Comparison of ENCODE assay signal across 11 mouse cellular contexts in genomic region chr6:127496841-127497656, GRCm38 (mm10). TPM values are rescaled to one million over a fixed set of nuclear protein-coding genes. Genes with fewer than 3 reads are reported as not detected.
DNase-seq lines count a peak whose midpoint lies in the region; ATAC-seq and TF ChIP-seq lines count a peak whose summit lies in the region.
"Had no signal": no experiment of that assay in that cellular context is flagged by ENCODE, and none has a peak within 500 bp of the region (broad histone marks: within the 10 kb centered on the region; RNA-seq: fewer than 3 reads in every experiment).

No protein-coding gene starts in this region.

- no peak overlapping the region for H3K9ac ChIP-seq in hindbrain, embryonic 13.5 days
- H3K9ac ChIP-seq in hindbrain, embryonic 16.5 days (ENCODE audit: low read depth, low read length), result no peak overlapping the region
- no peak overlapping the region for H3K9ac ChIP-seq in heart, adult 2 months (ENCODE audit: low read depth, low read length)
- H3K9ac ChIP-seq: liver, embryonic 12.5 days had no signal

- no peaks in the 10 kb centered on the region for H3K9me3 ChIP-seq in hindbrain, embryonic 13.5 days
- no peaks in the 10 kb centered on the region for H3K9me3 ChIP-seq in hindbrain, embryonic 10.5 days
- H3K9me3 ChIP-seq in hindbrain, embryonic 16.5 days (ENCODE audit: control insufficient read depth, low read length), result no peaks in the 10 kb centered on the region
- H3K9me3 ChIP-seq: liver, embryonic 12.5 days had no signal

- no peak overlapping the region for H3K4me2 ChIP-seq in hindbrain, embryonic 13.5 days
- H3K4me2 ChIP-seq in hindbrain, embryonic 16.5 days (ENCODE audit: low read length), result no peak overlapping the region
- H3K4me2 ChIP-seq: liver, embryonic 12.5 days had no signal

- no peak for TF ChIP-seq EP300 in heart, adult 2 months (IDR thresholded peaks at IDR 0.05; ENCODE audit: insufficient read depth, low read depth, low read length)

- 0 out of 2 replicates have a peak overlapping the region, but pooled peaks have one; percentile 0 for H3K27ac ChIP-seq in hindbrain, embryonic 13.5 days
- H3K27ac ChIP-seq in hindbrain, embryonic 10.5 days, result no peak overlapping the region
- peak overlapping the region; percentile 34; the same call in 1 of the 2 replicates for H3K27ac ChIP-seq in hindbrain, embryonic 16.5 days (ENCODE audit: low read depth, low read length)
- H3K27ac ChIP-seq in heart, adult 2 months, result no peak overlapping the region
- H3K27ac ChIP-seq: liver, embryonic 12.5 days had no signal

- peaks cover 12% of the 10 kb centered on the region for H3K36me3 ChIP-seq in hindbrain, embryonic 13.5 days
- peaks cover 18% of the 10 kb centered on the region for H3K36me3 ChIP-seq in hindbrain, embryonic 10.5 days
- peaks cover 1% of the 10 kb centered on the region; the same call in 1 of the 2 replicates for H3K36me3 ChIP-seq in hindbrain, embryonic 16.5 days (ENCODE audit: control insufficient read depth, insufficient read depth, low read length)
- no peaks in the 10 kb centered on the region for H3K36me3 ChIP-seq in heart, adult 2 months (ENCODE audit: control insufficient read depth, insufficient read depth, low read length)
- H3K36me3 ChIP-seq: liver, embryonic 12.5 days had no signal

- 73% methylated on average over 18 of the region's 18 CpGs for WGBS in hindbrain, embryonic 13.5 days
- 79% methylated on average over 18 of the region's 18 CpGs for WGBS in hindbrain, embryonic 10.5 days
- 57% methylated on average over 18 of the region's 18 CpGs for WGBS in hindbrain, embryonic 16.5 days
- 73% methylated on average over 18 of the region's 18 CpGs for WGBS in heart, adult 2 months

- no peak for DNase-seq in hindbrain, embryonic 10.5 days (ENCODE audit: low spot score)
- peak; percentile 15 for DNase-seq in right cerebral cortex, postnatal 25 days
- DNase-seq in right cerebral cortex, postnatal 36 days (ENCODE audit: low spot score in 2 of 2), result no peak
- peak; percentile 32 for DNase-seq in telencephalon, adult 2 months (ENCODE audit: low read depth, low spot score)
- DNase-seq in MN1 (ENCODE audit: low spot score), result no peak
- no peak for DNase-seq in heart, adult 2 months
- DNase-seq: gastrocnemius, postnatal 10 days; thymus, postnatal 36 days had no signal

- intact Hi-C loops in heart, adult 2 months (cut with DNase I), result no loop called here

- peaks cover 22% of the 10 kb centered on the region for H3K4me1 ChIP-seq in hindbrain, embryonic 13.5 days (replicated peaks)
- peaks cover 23% of the 10 kb centered on the region for H3K4me1 ChIP-seq in hindbrain, embryonic 10.5 days (replicated peaks)
- peaks cover 6% of the 10 kb centered on the region for H3K4me1 ChIP-seq in hindbrain, embryonic 16.5 days (ENCODE audit: control insufficient read depth, insufficient read depth, low read depth, low read length)
- H3K4me1 ChIP-seq in heart, adult 2 months (ENCODE audit: control insufficient read depth, insufficient read depth, low read length), result no peaks in the 10 kb centered on the region
- H3K4me1 ChIP-seq: liver, embryonic 12.5 days had no signal

- H3K4me3 ChIP-seq in hindbrain, embryonic 13.5 days, result no peak overlapping the region
- H3K4me3 ChIP-seq in hindbrain, embryonic 10.5 days, result no peak overlapping the region
- H3K4me3 ChIP-seq in hindbrain, embryonic 16.5 days (ENCODE audit: low read length), result no peak overlapping the region
- H3K4me3 ChIP-seq in heart, adult 2 months, result no peak overlapping the region
- H3K4me3 ChIP-seq: liver, embryonic 12.5 days had no signal

- no peak for TF ChIP-seq POLR2A in heart, adult 2 months (IDR thresholded peaks at IDR 0.05; ENCODE audit: insufficient read depth, low read depth, low read length)

- H3K27me3 ChIP-seq in hindbrain, embryonic 13.5 days, result no peaks in the 10 kb centered on the region
- H3K27me3 ChIP-seq in hindbrain, embryonic 10.5 days (ENCODE audit: insufficient read depth, poor library complexity, severe bottlenecking), result no peaks in the 10 kb centered on the region
- no peaks in the 10 kb centered on the region for H3K27me3 ChIP-seq in hindbrain, embryonic 16.5 days (replicated peaks; ENCODE audit: control insufficient read depth, insufficient read depth, low read length)
- H3K27me3 ChIP-seq in heart, adult 2 months (ENCODE audit: control insufficient read depth, insufficient read depth, low read length), result no peaks in the 10 kb centered on the region
- H3K27me3 ChIP-seq: liver, embryonic 12.5 days had no signal

- TF ChIP-seq CTCF in heart, adult 2 months (IDR thresholded peaks at IDR 0.05), result no peak

- ATAC-seq in hindbrain, embryonic 13.5 days (ENCODE audit: low FRiP score), result no peak
- ATAC-seq in hindbrain, embryonic 16.5 days, result peak; percentile 46; the same call in 1 of the 2 replicates
- ATAC-seq: liver, embryonic 12.5 days had no signal

- H3K79me2 ChIP-seq in heart, adult 2 months (replicated peaks; ENCODE audit: control insufficient read depth, insufficient read depth, low read length), result no peaks in the 10 kb centered on the region

RNA-seq across cellular contexts. Expression of gene Parp11, which starts 50.4 kb away (rescaled TPM):
- polyA plus RNA-seq in hindbrain, embryonic 13.5 days (2015; fragmentation: Nextera tagmentation; extraction: Ambion mirVana), result 80.6 and 82.1 TPM in 2 replicates
- 35.7 and 43.6 TPM in 2 replicates for polyA plus RNA-seq in hindbrain, embryonic 10.5 days (2016; fragmentation: Nextera tagmentation; extraction: Ambion mirVana)
- polyA plus RNA-seq in hindbrain, embryonic 16.5 days (2015; fragmentation: Nextera tagmentation; extraction: Ambion mirVana), result 69.2 and 80.6 TPM in 2 replicates
- 1 to 10 TPM; 7.0 to 8.2 TPM for total RNA-seq in heart, adult 2 months (2021)
- polyA plus RNA-seq in heart, adult 2 months (2012; rRNA removed), result 5.3 and 10.0 TPM in 2 replicates

Comparison
In these comparisons a context has a peak if more than half of its experiments do, and no peak if none do; other contexts are left out.
1. H3K27ac ChIP-seq: peak in hindbrain, embryonic 13.5 days (single experiment) and hindbrain, embryonic 16.5 days (single experiment); none in hindbrain, embryonic 10.5 days (single experiment) and heart, adult 2 months (single experiment).
2. DNase-seq: peak in right cerebral cortex, postnatal 25 days (single experiment) and telencephalon, adult 2 months (single experiment); none in hindbrain, embryonic 10.5 days (single experiment), right cerebral cortex, postnatal 36 days (0 of 2), MN1 (single experiment) and heart, adult 2 months (0 of 2).